Mouse (Mus musculus): ENCODE measurements at regions not wholly inside any gene's neighbourhood (a gene's known extent, or its start where the extent isn't known, plus 50 kb on each side); places are given as distances from the start of the nearest gene placed in this dataset.

DNA sequence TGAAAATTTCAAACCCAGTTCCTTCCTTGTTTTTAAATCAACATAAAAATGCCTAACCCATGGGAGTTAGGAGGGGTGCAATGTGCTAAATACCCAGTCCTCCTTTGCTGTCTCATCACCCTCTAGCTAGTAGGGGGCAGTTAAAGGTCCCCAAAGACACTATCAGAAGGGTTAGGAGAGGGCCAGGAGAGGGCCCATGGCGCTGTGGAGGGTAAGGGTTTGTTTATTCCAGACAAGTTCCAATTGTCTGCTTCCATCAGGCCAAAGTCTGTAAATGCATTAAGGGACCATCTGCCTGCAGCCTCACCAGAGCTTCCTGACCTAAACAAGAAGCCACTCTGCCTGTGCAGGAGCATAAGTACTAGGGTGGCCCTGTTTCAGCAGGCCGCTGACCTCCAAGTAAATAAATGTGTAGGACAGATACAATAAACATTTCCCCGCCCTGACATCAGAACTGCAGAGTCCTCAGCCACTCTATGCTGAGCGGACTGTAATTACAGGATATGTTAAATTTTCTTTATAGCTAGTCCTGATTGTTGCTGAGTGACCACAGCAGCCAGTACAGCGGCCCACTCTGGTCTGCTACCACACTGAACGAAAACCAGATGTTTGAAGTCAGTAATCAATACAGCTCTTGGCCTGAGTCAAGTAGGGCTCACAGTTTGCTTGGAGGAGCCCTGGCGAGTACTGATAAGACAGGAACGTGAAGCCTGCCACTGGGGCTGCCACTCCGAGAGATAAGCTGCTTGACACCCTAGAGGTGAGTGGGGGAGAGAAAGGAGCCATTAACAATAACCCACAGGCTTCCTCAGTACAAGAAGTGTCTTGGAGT, 87.4 kb downstream of the Hlx start:
- TF ChIP-seq CTCF (IDR thresholded peaks at IDR 0.05; ENCODE audit: control insufficient read depth, insufficient read depth, low read length): peak; percentile 19; the same call in 1 of the 2 replicates
- TF ChIP-seq POLR2A (IDR thresholded peaks at IDR 0.05; ENCODE audit: borderline replicate concordance, control insufficient read depth, low read depth, low read length): no peak
- Histone ChIP-seq H3K4me1 (ENCODE audit: control insufficient read depth, insufficient read depth, low read length) (peaks cover 3% of the 10 kb centered on the region; the same call in 1 of the 2 replicates), H3K27ac (ENCODE audit: control insufficient read depth, insufficient read depth, low read depth, low read length, poor library complexity) (peak overlapping the region; percentile 82), H3K4me3 (replicated peaks; ENCODE audit: control insufficient read depth, low read depth, low read length) (no peak overlapping the region)
- 52% methylated on average over 9 of the region's 9 CpGs for WGBS

DNA sequence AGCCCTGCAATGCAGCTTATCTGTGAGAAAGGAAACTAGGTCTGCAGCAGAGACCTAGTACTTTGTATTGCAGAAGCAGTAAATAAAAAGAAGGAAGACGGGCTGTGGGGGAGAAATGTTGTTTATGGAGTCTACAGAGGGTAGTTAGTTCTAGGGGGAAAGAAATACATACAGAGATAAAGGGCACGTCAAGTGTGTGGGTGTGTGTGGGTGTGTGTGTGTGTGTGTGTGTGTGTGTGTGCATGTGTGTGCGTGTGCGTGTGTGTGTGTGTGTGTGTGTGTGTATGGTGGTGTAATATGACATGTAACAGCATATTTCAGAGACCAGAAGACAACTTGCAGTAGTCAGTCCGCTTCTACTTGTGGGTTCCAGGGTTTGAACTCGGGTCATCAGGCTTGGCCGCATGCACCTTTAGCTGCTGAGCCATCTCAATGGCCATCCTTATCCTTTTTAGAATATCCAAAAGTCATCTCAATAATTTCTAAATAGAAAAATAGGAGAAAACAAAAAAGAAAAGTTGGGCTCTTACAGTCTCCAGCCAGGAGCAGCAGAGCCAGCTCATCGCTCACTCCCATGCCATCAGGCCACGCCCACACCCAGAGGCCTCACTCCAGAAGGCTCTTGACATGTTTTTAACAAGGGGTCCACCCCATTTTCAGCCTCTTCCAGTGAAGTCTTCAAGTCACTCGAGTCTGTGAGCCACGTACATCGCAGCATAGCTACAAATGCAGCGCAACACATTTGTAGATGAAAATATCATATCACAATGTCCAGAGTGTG, 101.5 kb downstream of the Hlx start:
- no peak for TF ChIP-seq POLR2A (IDR thresholded peaks at IDR 0.05; ENCODE audit: borderline replicate concordance, control insufficient read depth, low read depth, low read length)
- TF ChIP-seq CTCF (IDR thresholded peaks at IDR 0.05; ENCODE audit: control insufficient read depth, insufficient read depth, low read length): no peak
- H3K27ac ChIP-seq (ENCODE audit: control insufficient read depth, insufficient read depth, low read depth, low read length, poor library complexity): no peak overlapping the region
- no peak overlapping the region for H3K4me3 ChIP-seq (replicated peaks; ENCODE audit: control insufficient read depth, low read depth, low read length)
- H3K4me1 ChIP-seq (ENCODE audit: control insufficient read depth, insufficient read depth, low read length): no peaks in the 10 kb centered on the region; the same call in none of the 2 replicates
- 76% methylated on average over 13 of the region's 13 CpGs for WGBS

GRCm38 (mm10) chr1:184629194-184629593, 103.2 kb downstream of the Hlx start:
- H3K4me1 ChIP-seq (ENCODE audit: control insufficient read depth, insufficient read depth, low read length): no peaks in the 10 kb centered on the region; the same call in none of the 2 replicates
- H3K27ac ChIP-seq (ENCODE audit: control insufficient read depth, insufficient read depth, low read depth, low read length, poor library complexity): no peak overlapping the region
- TF ChIP-seq POLR2A (IDR thresholded peaks at IDR 0.05; ENCODE audit: borderline replicate concordance, control insufficient read depth, low read depth, low read length) (no peak), CTCF (IDR thresholded peaks at IDR 0.05; ENCODE audit: control insufficient read depth, insufficient read depth, low read length) (no peak)
- no peak overlapping the region for H3K4me3 ChIP-seq (replicated peaks; ENCODE audit: control insufficient read depth, low read depth, low read length)
- 50% methylated on average over 9 of the region's 9 CpGs for WGBS

GRCm38 (mm10) chr1:184628566-184629168, 103.8 kb downstream of the Hlx start:
- Histone ChIP-seq H3K4me3 (replicated peaks; ENCODE audit: control insufficient read depth, low read depth, low read length) (no peak overlapping the region), H3K27ac (ENCODE audit: control insufficient read depth, insufficient read depth, low read depth, low read length, poor library complexity) (no peak overlapping the region), H3K4me1 (ENCODE audit: control insufficient read depth, insufficient read depth, low read length) (no peaks in the 10 kb centered on the region; the same call in none of the 2 replicates)
- no peak for TF ChIP-seq POLR2A (IDR thresholded peaks at IDR 0.05; ENCODE audit: borderline replicate concordance, control insufficient read depth, low read depth, low read length)
- TF ChIP-seq CTCF (IDR thresholded peaks at IDR 0.05; ENCODE audit: control insufficient read depth, insufficient read depth, low read length): no peak
- 76% methylated on average over 3 of the region's 3 CpGs for WGBS

DNA sequence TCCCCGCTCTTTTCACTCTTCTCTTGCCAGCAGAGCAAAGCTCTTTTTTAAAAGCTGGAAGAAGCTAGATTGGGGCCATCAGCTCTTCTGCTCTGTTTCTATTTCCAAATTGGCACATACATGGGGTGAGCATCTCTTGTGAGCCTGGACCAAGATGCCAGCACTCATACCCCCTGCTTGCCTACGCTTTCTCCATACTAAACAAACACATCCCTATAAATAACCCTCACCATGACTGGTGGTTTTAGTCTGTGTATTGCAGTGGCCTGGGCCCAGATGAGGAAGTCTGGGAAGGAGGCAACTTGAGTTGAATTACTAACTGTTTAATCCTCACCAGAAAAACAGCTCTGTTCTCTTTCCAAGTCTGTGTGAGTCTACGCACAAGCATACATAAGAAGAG, 110.0 kb downstream of the Hlx start:
- no peak overlapping the region for H3K27ac ChIP-seq (ENCODE audit: control insufficient read depth, insufficient read depth, low read depth, low read length, poor library complexity)
- TF ChIP-seq CTCF (IDR thresholded peaks at IDR 0.05; ENCODE audit: control insufficient read depth, insufficient read depth, low read length) (no peak), POLR2A (IDR thresholded peaks at IDR 0.05; ENCODE audit: borderline replicate concordance, control insufficient read depth, low read depth, low read length) (no peak)
- H3K4me1 ChIP-seq (ENCODE audit: control insufficient read depth, insufficient read depth, low read length): no peaks in the 10 kb centered on the region; the same call in 1 of the 2 replicates
- no peak overlapping the region for H3K4me3 ChIP-seq (replicated peaks; ENCODE audit: control insufficient read depth, low read depth, low read length)
- WGBS: 47% methylated on average over 3 of the region's 3 CpGs

- no peaks in the 10 kb centered on the region; the same call in 1 of the 2 replicates for H3K4me1 ChIP-seq (ENCODE audit: control insufficient read depth, insufficient read depth, low read length)
- no peak overlapping the region for H3K27ac ChIP-seq (ENCODE audit: control insufficient read depth, insufficient read depth, low read depth, low read length, poor library complexity)
- 51% methylated on average over 15 of the region's 15 CpGs for WGBS
- TF ChIP-seq CTCF (IDR thresholded peaks at IDR 0.05; ENCODE audit: control insufficient read depth, insufficient read depth, low read length) (no peak), POLR2A (IDR thresholded peaks at IDR 0.05; ENCODE audit: borderline replicate concordance, control insufficient read depth, low read depth, low read length) (no peak)
- no peak overlapping the region for H3K4me3 ChIP-seq (replicated peaks; ENCODE audit: control insufficient read depth, low read depth, low read length)
Observed at GRCm38 (mm10) chr1:184621950-184622349, 110.5 kb downstream of the Hlx start.

DNA sequence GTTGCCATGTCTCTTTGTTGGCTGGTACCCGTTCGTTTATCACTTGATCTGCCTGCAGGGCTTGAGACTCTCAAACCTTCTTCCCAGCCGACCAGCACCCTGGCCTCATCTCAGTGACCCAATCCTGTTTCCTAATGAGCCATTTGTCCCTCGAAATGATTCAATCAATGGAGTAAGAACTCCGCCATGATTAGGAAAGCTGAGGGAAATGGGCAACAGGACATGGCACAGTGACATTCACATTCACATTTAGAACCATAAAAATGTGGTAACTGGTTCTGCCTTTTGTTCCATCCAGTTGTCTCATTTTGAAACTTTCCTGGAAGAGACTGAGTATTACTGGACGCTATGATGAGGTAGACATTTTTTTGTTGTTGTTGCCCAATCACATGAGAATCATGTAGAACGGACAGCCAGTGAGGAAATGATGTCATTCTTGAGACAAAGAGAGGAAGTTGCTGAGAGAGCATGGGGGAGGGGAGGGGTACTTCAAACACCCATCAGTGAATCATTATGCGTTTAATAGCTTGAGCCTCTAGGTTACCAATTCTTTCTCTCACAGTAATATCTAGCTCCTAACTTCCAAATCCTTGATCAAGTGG, 114.5 kb downstream of the Hlx start:
- WGBS: 53% methylated on average over 8 of the region's 8 CpGs
- H3K4me1 ChIP-seq (ENCODE audit: control insufficient read depth, insufficient read depth, low read length): no peaks in the 10 kb centered on the region; the same call in 1 of the 2 replicates
- TF ChIP-seq CTCF (IDR thresholded peaks at IDR 0.05; ENCODE audit: control insufficient read depth, insufficient read depth, low read length) (no peak), POLR2A (IDR thresholded peaks at IDR 0.05; ENCODE audit: borderline replicate concordance, control insufficient read depth, low read depth, low read length) (no peak)
- H3K4me3 ChIP-seq (replicated peaks; ENCODE audit: control insufficient read depth, low read depth, low read length): no peak overlapping the region
- peak overlapping the region; percentile 18; the same call in 1 of the 2 replicates for H3K27ac ChIP-seq (ENCODE audit: control insufficient read depth, insufficient read depth, low read depth, low read length, poor library complexity)

Measured in bone marrow, adult 2 months (tissue).